Mouse (Mus musculus) stomach, postnatal 0 days (tissue): ENCODE measurements around the gene Csnka2ip.

Experiments
- CTCF ChIP-seq: IDR thresholded peaks from 2 replicates; pipeline ENCODE4 v1.5.1; 2016; ENCODE audit warnings: antibody characterized with exemption, low read depth, mild to moderate bottlenecking, moderate library complexity
- EP300 ChIP-seq: optimal IDR thresholded peaks from 2 replicates; pipeline ENCODE3; 2016; ENCODE audit warnings: antibody characterized with exemption

DNA sequence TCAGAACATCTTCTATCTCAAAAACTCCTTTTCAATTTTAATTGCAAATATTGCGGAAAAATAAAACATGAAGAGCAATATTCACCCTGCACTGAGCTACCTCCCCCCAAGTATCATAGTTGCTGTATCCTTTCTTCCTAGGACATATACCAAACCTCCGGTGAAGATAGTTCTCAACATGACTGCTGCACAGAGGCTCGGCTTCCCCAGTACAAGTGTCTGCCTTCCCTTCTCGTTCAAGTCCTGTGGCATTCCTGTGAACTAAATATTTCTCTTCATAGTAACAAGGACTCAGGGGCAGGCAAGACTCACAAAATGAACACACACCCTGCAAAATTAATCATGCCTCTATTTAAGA is 16.0 kb downstream of the Csnka2ip start:
- TF ChIP-seq CTCF (no peak), EP300 (no peak)
